Mouse (Mus musculus): ENCODE data around the gene Gm597.

Gm597 gene

DNA sequence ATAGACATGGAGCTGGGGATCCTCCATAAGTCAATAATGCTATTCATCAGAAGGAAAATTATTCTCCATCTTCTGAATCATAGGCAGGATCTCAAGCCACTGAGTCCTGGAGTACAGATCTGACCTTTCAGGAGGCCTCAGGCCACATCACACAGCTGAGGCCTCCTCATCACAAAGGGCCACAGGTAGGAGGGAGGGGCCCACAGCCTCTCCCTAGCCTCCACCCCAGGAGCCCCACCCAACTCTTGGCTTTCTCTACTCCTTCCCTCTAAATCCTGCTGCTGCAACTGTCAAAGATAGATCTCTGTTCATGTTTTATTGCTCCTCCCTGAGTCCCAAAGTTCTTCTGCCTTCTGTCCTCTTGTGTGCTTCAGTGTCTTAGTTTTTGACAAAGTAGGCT, at the start of gene Gm597:
Gm597 (minus strand) TSS at position 101 of the 400 bp plus-strand sequence.
- ATAC-seq (ENCODE audit: low TSS enrichment) = no peak

- peak; percentile 76 for ATAC-seq (ENCODE audit: low TSS enrichment)
Observed at GRCm38 (mm10) chr1:28807689-28808088, 27.6 kb upstream of the Gm597 start.

GRCm38 (mm10) chr1:28806618-28807017, 26.6 kb upstream of the Gm597 start:
- ATAC-seq (ENCODE audit: low TSS enrichment) = peak; percentile 80

- ATAC-seq (ENCODE audit: low TSS enrichment) = no peak
Observed at GRCm38 (mm10) chr1:28800881-28801280, 20.8 kb upstream of the Gm597 start.

Data from frontal cortex, adult (tissue).